ENCODE assay signal across 14 mouse cellular contexts in the genomic region with DNA sequence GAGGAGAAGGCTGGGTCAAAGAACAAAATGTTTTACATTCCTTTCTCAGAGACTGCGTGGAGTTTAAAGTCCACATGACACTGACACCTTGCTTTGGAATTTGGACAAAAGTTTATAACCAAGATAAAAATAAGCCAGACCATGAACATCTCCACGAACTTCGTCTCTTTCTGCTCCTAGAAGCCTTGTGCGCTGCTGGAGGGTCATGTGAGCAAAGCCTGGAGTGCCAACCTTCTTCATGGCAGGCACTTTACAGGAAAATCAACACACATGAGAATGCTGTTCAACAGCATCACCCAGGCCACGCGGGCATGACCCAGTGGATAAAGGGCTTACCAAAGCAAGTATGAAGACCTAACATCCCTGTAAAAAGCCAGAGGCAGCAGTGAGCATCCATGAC.
DNase-seq lines count a peak whose midpoint lies in the region; ATAC-seq and TF ChIP-seq lines count a peak whose summit lies in the region.
"Had no signal": no experiment of that assay in that cellular context is flagged by ENCODE, and none has a peak within 500 bp of the region (broad histone marks: within the 10 kb centered on the region; RNA-seq: fewer than 3 reads in every experiment).

No protein-coding gene starts in this region.

- 30% methylated on average over 6 of the region's 6 CpGs for WGBS in intestine, postnatal 0 days
- WGBS in neural tube, embryonic 15.5 days = 93% methylated on average over 6 of the region's 6 CpGs

- H3K36me3 ChIP-seq in testis, adult 2 months (ENCODE audit: control insufficient read depth, insufficient read depth, low read length) = no peaks in the 10 kb centered on the region
- peaks cover 5% of the 10 kb centered on the region; the same call in 1 of the 2 replicates for H3K36me3 ChIP-seq in intestine, postnatal 0 days (ENCODE audit: control insufficient read depth, insufficient read depth)
- H3K36me3 ChIP-seq in neural tube, embryonic 15.5 days = no peaks in the 10 kb centered on the region
- H3K36me3 ChIP-seq: hindbrain, embryonic 10.5 days; midbrain, embryonic 12.5 days had no signal

- TF ChIP-seq POLR2A in testis, adult 2 months (IDR thresholded peaks at IDR 0.05; ENCODE audit: control insufficient read depth, low read depth, low read length) = no peak

- DNase-seq in testis, postnatal 14 days (ENCODE audit: low spot score) = no peak
- peak; percentile 56 for DNase-seq in kidney, postnatal 14 days
- no peak for DNase-seq in adrenal gland, postnatal 14 days
- DNase-seq: cerebellum, adult 11 months; left cerebral cortex, postnatal 4 days; right cerebral cortex, adult 18-20 months; thymus, adult 2 months had no signal

- peak overlapping the region; percentile 68 for H3K9ac ChIP-seq in intestine, postnatal 0 days (ENCODE audit: low read depth, low read length)
- H3K9ac ChIP-seq in neural tube, embryonic 15.5 days (replicated peaks) = no peak overlapping the region
- H3K9ac ChIP-seq: midbrain, embryonic 12.5 days had no signal

- H3K27ac ChIP-seq in testis, adult 2 months (ENCODE audit: control insufficient read depth, insufficient read depth, low read depth, low read length) = peak overlapping the region; percentile 44
- peak overlapping the region; percentile 96 for H3K27ac ChIP-seq in intestine, postnatal 0 days (ENCODE audit: low read depth, low read length)
- H3K27ac ChIP-seq in neural tube, embryonic 15.5 days (replicated peaks) = no peak overlapping the region
- H3K27ac ChIP-seq: hindbrain, embryonic 10.5 days; midbrain, embryonic 12.5 days had no signal

- no peak overlapping the region for H3K4me3 ChIP-seq in testis, adult 2 months (ENCODE audit: control insufficient read depth, low read depth, low read length)
- H3K4me3 ChIP-seq in intestine, postnatal 0 days (ENCODE audit: low read depth, low read length) = peak overlapping the region; percentile 52
- no peak overlapping the region for H3K4me3 ChIP-seq in neural tube, embryonic 15.5 days (replicated peaks)
- H3K4me3 ChIP-seq: hindbrain, embryonic 10.5 days; midbrain, embryonic 12.5 days had no signal

- H3K27me3 ChIP-seq in testis, adult 2 months (ENCODE audit: control insufficient read depth, insufficient read depth, low read length) = no peaks in the 10 kb centered on the region
- H3K27me3 ChIP-seq in intestine, postnatal 0 days (replicated peaks; ENCODE audit: control insufficient read depth, insufficient read depth, low read length) = no peaks in the 10 kb centered on the region
- no peaks in the 10 kb centered on the region for H3K27me3 ChIP-seq in neural tube, embryonic 15.5 days (replicated peaks)
- H3K27me3 ChIP-seq: midbrain, embryonic 12.5 days had no signal

- peak; percentile 15 for ATAC-seq in intestine, postnatal 0 days
- ATAC-seq in neural tube, embryonic 15.5 days (ENCODE audit: low FRiP score) = no peak
- no peak for ATAC-seq in activated CD4-positive, CD25-positive, alpha-beta regulatory T cell, adult 4 months

- no peaks in the 10 kb centered on the region for H3K9me3 ChIP-seq in intestine, postnatal 0 days (ENCODE audit: control insufficient read depth)
- no peaks in the 10 kb centered on the region for H3K9me3 ChIP-seq in neural tube, embryonic 15.5 days (replicated peaks)
- H3K9me3 ChIP-seq: hindbrain, embryonic 10.5 days; midbrain, embryonic 12.5 days had no signal

- peaks cover 3% of the 10 kb centered on the region for H3K4me1 ChIP-seq in testis, adult 2 months (ENCODE audit: control insufficient read depth, insufficient read depth, low read length)
- H3K4me1 ChIP-seq in intestine, postnatal 0 days (replicated peaks; ENCODE audit: control insufficient read depth, insufficient read depth, low read length) = peaks cover 10% of the 10 kb centered on the region; the same call in 1 of the 2 replicates
- H3K4me1 ChIP-seq in neural tube, embryonic 15.5 days = no peaks in the 10 kb centered on the region

- TF ChIP-seq CTCF in testis, adult 2 months (IDR thresholded peaks at IDR 0.05; ENCODE audit: control insufficient read depth, insufficient read depth, insufficient replicate concordance, low read depth, low read length) = no peak
- TF ChIP-seq CTCF in intestine, postnatal 0 days (IDR thresholded peaks at IDR 0.05; ENCODE audit: low read depth) = peak; percentile 26; the same call in 1 of the 2 replicates

- peak overlapping the region; percentile 62 for H3K4me2 ChIP-seq in intestine, postnatal 0 days (replicated peaks; ENCODE audit: low read depth)
- H3K4me2 ChIP-seq in neural tube, embryonic 15.5 days = no peak overlapping the region
- H3K4me2 ChIP-seq: liver, embryonic 11.5 days; midbrain, embryonic 12.5 days had no signal
